Mouse (Mus musculus) midbrain, postnatal 0 days (tissue): ENCODE measurements around the gene Eif3d. TPM values are rescaled to one million over a fixed set of nuclear protein-coding genes. Genes with fewer than 3 reads are reported as not detected.

Experiments
- ATAC-seq: fragments of 200-750 bp; cut with Nextera tagmentation; 2 replicates; pipeline ENCODE4 v1.8.0; 2017; ENCODE audit warnings: moderate number of reproducible peaks, mild to moderate bottlenecking, moderate TSS enrichment, moderate library complexity; ENCODE audit not compliant: low FRiP score
- DNase-seq: peaks from one replicate; pipeline ENCODE4 v3.0.0-alpha.2; 2015; ENCODE audit warnings: low spot score
- H3K27ac ChIP-seq: fragments of 300-500 bp; sonication (generic); 2 replicates; pipeline ENCODE4 v1.5.1; 2014; ENCODE audit warnings: low read depth, mild to moderate bottlenecking, low read length, mixed read lengths
- H3K27me3 ChIP-seq: fragments of 300-500 bp; sonication (generic); 2 replicates; pipeline ENCODE4 v1.6.1; 2014; ENCODE audit warnings: low read length, control low read depth, mixed read lengths; ENCODE audit not compliant: insufficient read depth
- H3K36me3 ChIP-seq: fragments of 300-500 bp; sonication (generic); 2 replicates; pipeline ENCODE4 v1.6.1; 2014; ENCODE audit warnings: low read length, control low read depth, mixed read lengths; ENCODE audit not compliant: insufficient read depth
- H3K4me1 ChIP-seq: fragments of 300-500 bp; sonication (generic); 2 replicates; pipeline ENCODE4 v1.6.1; 2014; ENCODE audit warnings: mild to moderate bottlenecking, control low read depth, antibody characterized with exemption, low read length, mixed read lengths; ENCODE audit not compliant: insufficient read depth
- H3K4me2 ChIP-seq: fragments of 300-500 bp; sonication (generic); 2 replicates; pipeline ENCODE4 v1.6.1; 2014; ENCODE audit warnings: low read depth, mild to moderate bottlenecking, low read length, mixed read lengths; ENCODE audit not compliant: poor library complexity, severe bottlenecking
- H3K4me3 ChIP-seq: fragments of 300-500 bp; sonication (generic); 2 replicates; pipeline ENCODE4 v1.5.1; 2014; ENCODE audit warnings: low read depth, mild to moderate bottlenecking, low read length, moderate library complexity
- H3K9ac ChIP-seq: fragments of 300-500 bp; sonication (generic); replicated peaks from 2 replicates; pipeline ENCODE4 v1.6.1; 2014; ENCODE audit warnings: mild to moderate bottlenecking, low read length, moderate library complexity, mixed read lengths; ENCODE audit not compliant: poor library complexity, severe bottlenecking
- H3K9me3 ChIP-seq: fragments of 300-500 bp; sonication (generic); 2 replicates; pipeline ENCODE4 v1.6.1; 2016; ENCODE audit warnings: low read length, control low read depth
- CTCF ChIP-seq: IDR thresholded peaks from 2 replicates; pipeline ENCODE4 v1.5.1; 2016; ENCODE audit warnings: antibody characterized with exemption, mild to moderate bottlenecking
- WGBS: fragments of 180-500 bp; shearing (Covaris S2); extraction: QIAGEN DNeasy Blood & Tissue Kit; methylation state at CpG from one replicate; pipeline ENCODE4 v1.1.7; 2014; 5-methylcytosine and 5-hydroxymethylcytosine counted together
- polyA plus RNA-seq: library from polyadenylated mRNA; unstranded; fragments of >200 nt; fragmentation: Nextera tagmentation; extraction: Ambion mirVana; gene quantifications from 2 replicates; pipeline ENCODE4 v1.2.1, GENCODE M21; 2015
- total RNA-seq: library from RNA; depleted of rRNA; stranded (reverse); fragments of >200 nt; gene quantifications from 2 replicates; pipeline ENCODE4 v1.2.3, GENCODE M21; 2014

Eif3d gene
- total and polyA plus RNA-seq, 2 experiments from 2014 or later: 133 to 160 TPM

DNA sequence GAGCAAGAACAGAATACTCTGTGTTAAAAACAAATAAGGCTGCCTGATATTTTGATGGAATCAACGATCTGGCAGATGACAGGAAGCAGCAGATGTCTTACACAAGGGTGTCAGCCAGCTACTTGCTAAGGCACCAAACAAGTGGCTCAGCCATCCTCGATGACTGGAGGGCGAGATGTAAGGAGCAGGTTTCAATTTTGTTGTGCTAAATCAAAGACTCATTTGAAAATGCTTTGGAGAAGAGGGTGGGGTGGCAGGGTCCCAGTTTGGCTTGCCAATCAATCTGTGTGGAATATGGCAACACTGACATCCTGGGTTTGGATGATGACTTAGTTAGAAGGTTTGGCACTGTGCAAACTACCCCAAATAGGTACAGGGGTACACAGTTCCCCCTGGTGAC lies 29.1 kb downstream of the Eif3d start:
- H3K4me2 ChIP-seq: no peak overlapping the region
- peaks cover 37% of the 10 kb centered on the region for H3K36me3 ChIP-seq
- no peak for TF ChIP-seq CTCF
- H3K27ac ChIP-seq: no peak overlapping the region
- no peak overlapping the region for H3K9ac ChIP-seq
- H3K4me1 ChIP-seq: no peaks in the 10 kb centered on the region
- H3K27me3 ChIP-seq: no peaks in the 10 kb centered on the region
- ATAC-seq (no peak), DNase-seq (no peak)
- H3K4me3 ChIP-seq: no peak overlapping the region
- no peaks in the 10 kb centered on the region for H3K9me3 ChIP-seq
- 87% methylated on average over 3 of the region's 3 CpGs for WGBS

DNA sequence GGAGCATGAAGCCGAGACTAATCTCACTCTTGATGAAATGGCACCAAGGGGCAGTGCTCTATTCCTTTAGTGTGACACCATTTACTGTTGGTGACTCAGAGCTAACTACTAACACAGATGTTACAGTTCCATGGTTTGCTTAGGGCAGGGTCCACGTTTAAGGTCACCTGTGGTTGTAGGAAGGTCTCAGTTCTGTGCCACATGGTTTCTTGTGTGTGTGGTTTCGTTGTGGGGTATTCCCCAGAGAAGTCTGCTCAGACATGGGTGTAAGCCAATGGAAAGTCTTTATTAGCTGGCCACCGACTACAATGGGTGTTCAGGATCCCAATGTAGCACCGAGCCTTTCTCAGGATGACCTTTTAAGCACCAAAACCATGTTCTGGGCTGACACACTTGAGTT lies 32.1 kb downstream of the Eif3d start:
- peaks cover 4% of the 10 kb centered on the region; the same call in 1 of the 2 replicates for H3K4me1 ChIP-seq
- 66% methylated on average over 5 of the region's 5 CpGs for WGBS
- no peak for ATAC-seq

DNA sequence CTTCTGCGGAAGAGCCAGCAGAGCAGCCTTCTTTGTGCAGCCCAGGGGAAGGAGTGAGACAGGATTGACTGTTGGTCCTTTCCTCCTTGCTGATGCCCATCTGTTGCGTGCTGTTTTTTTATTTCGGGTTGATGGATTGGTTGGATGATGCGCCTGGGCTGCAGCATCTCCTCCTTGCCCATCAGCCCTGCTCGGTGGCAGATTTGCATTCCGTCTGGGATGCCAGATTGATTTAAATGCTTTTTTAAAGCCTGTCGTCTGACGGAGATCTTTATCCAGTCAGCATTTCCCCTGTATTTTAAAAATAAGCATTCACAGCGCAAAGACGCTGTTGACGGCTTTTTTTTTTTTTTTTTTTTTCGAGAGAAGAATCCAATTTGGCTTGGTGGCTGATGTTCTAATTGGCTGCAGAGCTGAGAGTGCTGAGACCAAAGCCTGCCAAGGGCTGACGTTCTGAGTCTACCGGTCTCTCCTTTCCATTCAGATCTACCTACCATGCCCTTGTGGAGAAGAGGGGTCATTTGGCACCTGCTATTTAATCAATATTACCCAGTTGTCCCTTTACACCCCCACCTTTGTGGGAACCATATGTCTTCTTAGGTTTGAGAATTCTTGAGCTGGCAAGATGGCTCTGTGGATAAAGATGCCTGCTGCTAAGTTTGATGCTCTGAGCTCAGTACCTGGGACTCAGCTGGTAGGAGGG lies 34.8 kb downstream of the Eif3d start:
- H3K4me3 ChIP-seq: no peak overlapping the region
- WGBS: 79% methylated on average over 14 of the region's 14 CpGs
- ATAC-seq: no peak
- DNase-seq: peak; percentile 53
- no peak overlapping the region for H3K4me2 ChIP-seq
- H3K4me1 ChIP-seq: peaks cover 6% of the 10 kb centered on the region; the same call in 1 of the 2 replicates
- no peak overlapping the region for H3K9ac ChIP-seq
- no peak overlapping the region for H3K27ac ChIP-seq
- TF ChIP-seq CTCF: no peak
- no peaks in the 10 kb centered on the region for H3K9me3 ChIP-seq
- no peaks in the 10 kb centered on the region for H3K36me3 ChIP-seq
- no peaks in the 10 kb centered on the region for H3K27me3 ChIP-seq

More for the DNA sequence above, 32.1 kb downstream of the Eif3d start:
- no peaks in the 10 kb centered on the region for H3K27me3 ChIP-seq
- H3K27ac ChIP-seq: no peak overlapping the region
- TF ChIP-seq CTCF: no peak
- peaks cover 20% of the 10 kb centered on the region for H3K36me3 ChIP-seq
- H3K9me3 ChIP-seq: no peaks in the 10 kb centered on the region
- no peak overlapping the region for H3K9ac ChIP-seq
- H3K4me2 ChIP-seq: no peak overlapping the region
- DNase-seq: no peak
- no peak overlapping the region for H3K4me3 ChIP-seq

DNA sequence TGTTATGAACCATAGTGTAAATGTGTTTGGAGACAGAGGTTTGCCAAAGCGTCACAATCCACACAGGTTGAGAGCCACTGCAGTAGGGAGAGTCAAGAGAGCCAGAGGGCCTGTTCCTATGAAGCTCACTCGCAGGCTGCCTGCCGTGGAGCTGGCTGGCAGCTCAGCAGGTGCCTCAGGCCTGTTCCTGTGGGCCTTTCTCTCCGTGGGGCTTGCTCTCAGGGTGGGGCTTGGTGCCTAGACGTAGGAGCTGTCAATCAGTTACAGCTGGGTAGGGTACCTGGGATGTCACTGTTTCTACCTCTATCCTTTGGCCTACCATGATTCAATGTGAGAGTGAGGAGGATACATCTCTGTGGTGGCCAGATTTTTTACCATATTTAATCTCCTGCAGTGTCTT lies 35.6 kb downstream of the Eif3d start:
- 65% methylated on average over 5 of the region's 5 CpGs for WGBS
- H3K36me3 ChIP-seq: no peaks in the 10 kb centered on the region
- DNase-seq: no peak
- peaks cover 7% of the 10 kb centered on the region; the same call in 1 of the 2 replicates for H3K4me1 ChIP-seq
- no peak overlapping the region for H3K4me2 ChIP-seq
- no peak for ATAC-seq
- no peak overlapping the region for H3K4me3 ChIP-seq
- H3K27me3 ChIP-seq: no peaks in the 10 kb centered on the region
- H3K9ac ChIP-seq: no peak overlapping the region
- TF ChIP-seq CTCF: no peak
- no peaks in the 10 kb centered on the region for H3K9me3 ChIP-seq
- no peak overlapping the region for H3K27ac ChIP-seq

DNA sequence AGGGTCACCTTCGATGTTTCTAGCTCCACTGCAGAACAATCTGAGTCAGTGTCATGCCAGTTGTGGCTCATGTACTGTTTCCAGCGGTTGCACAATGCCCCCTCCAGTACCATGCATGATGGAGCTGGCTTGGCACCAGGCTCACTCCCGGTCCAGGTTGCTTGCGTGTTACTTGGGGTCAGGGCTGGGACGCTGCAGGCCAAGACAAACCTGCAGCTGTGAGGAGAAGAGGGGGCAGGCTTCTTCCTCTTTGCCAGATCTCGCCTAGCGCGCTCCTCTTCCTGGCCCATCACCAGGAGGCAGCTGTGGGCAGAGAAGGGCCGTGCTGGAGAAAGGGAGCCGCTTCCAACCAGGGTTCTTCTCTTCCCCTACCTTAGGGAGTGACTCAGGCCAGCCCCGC lies 36.3 kb downstream of the Eif3d start:
- Histone ChIP-seq H3K27ac (no peak overlapping the region), H3K4me2 (no peak overlapping the region), H3K9me3 (no peaks in the 10 kb centered on the region), H3K4me1 (peaks cover 13% of the 10 kb centered on the region; the same call in 1 of the 2 replicates), H3K4me3 (no peak overlapping the region), H3K36me3 (no peaks in the 10 kb centered on the region), H3K27me3 (no peaks in the 10 kb centered on the region), H3K9ac (no peak overlapping the region)
- 79% methylated on average over 11 of the region's 11 CpGs for whole genome bisulfite sequencing
- ATAC-seq: no peak
- DNase-seq: no peak
- no peak for TF ChIP-seq CTCF

DNA sequence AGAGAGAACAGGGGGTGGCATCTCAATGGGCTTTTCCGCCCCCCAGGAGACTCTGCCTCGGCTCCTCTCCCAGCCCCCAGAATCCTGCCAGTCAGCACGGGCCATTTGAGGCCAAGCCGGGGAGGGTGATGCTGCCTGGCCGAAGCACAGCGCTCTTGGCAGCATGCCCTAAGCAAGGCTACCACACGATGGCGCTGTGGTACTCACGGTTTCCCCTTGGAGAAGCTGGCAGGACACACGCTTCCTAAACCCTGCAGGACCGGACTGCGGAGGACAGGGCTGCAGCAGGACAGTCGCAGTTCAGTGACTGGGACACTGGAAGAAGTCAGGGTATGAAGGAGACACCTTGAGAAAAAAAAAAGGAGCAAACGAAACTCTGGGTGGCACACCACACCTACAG lies 36.8 kb downstream of the Eif3d start:
- under 1% methylated on average over 14 of the region's 14 CpGs for WGBS

More for the DNA sequence above, 36.8 kb downstream of the Eif3d start:
- H3K27ac ChIP-seq: no peak overlapping the region
- DNase-seq (peak; percentile 94), ATAC-seq (0 out of 2 replicates have a peak, but pooled peaks have one; percentile 15)
- peaks cover 13% of the 10 kb centered on the region; the same call in 1 of the 2 replicates for H3K4me1 ChIP-seq
- no peaks in the 10 kb centered on the region for H3K9me3 ChIP-seq
- peak overlapping the region; percentile 36 for H3K4me2 ChIP-seq
- H3K9ac ChIP-seq: no peak overlapping the region
- no peaks in the 10 kb centered on the region for H3K36me3 ChIP-seq
- peak; percentile 97 for TF ChIP-seq CTCF
- H3K27me3 ChIP-seq: no peaks in the 10 kb centered on the region
- no peak overlapping the region for H3K4me3 ChIP-seq
